Mouse (Mus musculus): ENCODE data around the gene Gsdmc4.
A peak's percentile ranks its signal among the peaks of the same experiment; 100 is the strongest.
"Not testable (repeated sequence)": the region's sequence is repeated elsewhere in the genome, so short reads cannot be mapped to it uniquely, and the experiment has no call there.

Gene Gsdmc4

DNA sequence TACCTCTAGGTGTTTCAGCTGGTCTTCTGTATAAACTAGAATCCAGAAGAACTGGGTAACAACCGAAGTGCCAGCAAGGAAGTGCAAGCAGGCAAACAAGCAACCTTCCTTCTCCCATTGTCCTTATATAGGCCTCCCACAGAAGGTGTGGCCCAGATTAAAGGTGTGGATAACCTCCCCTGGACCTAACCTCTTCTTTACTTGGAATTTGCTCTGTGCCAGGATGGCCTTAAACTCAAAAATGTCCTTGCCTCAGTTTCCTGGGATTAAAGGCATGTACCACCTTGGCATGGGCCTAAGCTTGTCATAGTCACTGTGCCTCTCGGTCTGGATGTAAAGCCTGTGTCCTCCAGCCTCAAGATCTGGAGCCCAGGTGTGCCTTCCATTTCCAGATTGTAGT lies at the start of gene Gsdmc4:
TSS of gene Gsdmc4 (minus strand) at position 101 of the 400 bp plus-strand sequence.
- not testable (repeated sequence) for DNase-seq (ENCODE audit: low spot score)

DNA sequence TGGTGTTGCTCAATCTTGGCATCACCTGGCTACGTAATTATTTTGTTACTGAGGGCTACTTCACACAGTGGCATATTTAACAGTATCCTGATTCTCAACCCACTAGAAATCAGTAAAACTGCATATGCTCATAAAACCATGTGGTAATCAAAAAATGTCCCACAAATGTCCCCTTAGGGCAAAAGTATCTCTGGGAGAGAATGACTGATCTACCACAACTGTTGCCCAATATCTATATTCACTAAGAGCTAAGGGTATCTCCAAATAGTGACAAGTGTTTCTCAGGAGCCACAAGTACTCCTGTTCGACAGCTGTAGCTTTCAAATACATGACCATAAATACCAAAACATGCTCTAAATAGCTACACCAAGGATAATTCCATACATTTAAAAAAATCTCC lies 48.4 kb upstream of the Gsdmc4 start:
- DNase-seq (ENCODE audit: low spot score) = no peak

DNA sequence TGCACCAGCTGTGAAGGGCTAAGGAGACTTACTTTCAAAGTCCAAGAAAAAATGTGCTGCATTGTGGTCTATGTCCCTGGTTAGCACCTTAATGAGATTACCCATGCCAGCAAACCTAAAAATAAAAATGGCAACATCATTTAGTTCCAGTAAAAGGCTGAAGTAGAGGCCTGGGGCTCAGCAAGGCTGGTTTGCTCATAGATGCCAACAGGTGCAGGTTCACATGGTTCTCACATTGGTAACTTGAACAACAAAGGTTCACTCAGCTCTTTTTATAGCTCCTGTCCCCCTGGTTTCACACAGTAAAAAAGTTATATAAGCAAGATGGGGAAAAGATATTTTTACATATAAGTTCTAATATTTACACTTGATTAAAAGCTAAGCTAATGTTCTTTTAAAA lies 45.5 kb upstream of the Gsdmc4 start:
- DNase-seq (ENCODE audit: low spot score) = no peak

DNA sequence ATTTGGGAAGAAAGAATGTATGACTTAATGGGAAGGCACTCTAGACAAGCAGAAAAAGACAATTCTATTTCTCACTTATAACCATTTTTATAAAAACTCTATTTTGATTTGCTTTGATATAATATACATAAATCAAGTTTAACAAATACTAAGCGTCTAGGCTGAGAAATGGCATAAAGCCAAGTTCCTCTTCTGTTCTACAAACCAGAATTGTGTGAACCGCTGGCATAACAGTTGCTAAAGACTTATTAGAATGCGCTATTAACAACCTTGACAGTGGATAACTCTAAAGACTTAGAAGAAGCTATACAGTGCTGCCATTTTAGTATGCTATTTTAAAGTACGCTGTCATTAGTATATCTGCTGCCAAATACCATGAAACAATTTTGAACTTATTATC lies 41.2 kb upstream of the Gsdmc4 start:
- DNase-seq (ENCODE audit: low spot score) = no peak

DNA sequence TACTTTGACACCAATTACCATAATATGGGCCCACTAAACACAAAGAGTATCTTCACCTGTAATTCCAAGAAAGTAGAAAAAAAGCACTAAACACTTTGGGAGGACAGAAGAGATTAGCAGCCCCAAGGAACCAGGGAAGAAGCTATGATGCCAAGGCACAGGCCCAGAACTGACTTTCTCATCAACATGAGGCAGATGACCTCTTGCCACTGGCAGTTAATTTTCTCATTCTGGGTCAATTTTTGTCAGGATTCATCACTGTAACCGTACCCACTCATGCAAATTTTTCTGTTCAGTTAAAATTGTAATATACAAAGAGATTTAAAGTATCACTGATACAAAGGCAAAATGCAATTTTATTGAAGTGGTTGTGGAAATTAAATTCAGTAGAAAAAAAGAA lies 29.1 kb upstream of the Gsdmc4 start:
- no peak for DNase-seq (ENCODE audit: low spot score)

DNA sequence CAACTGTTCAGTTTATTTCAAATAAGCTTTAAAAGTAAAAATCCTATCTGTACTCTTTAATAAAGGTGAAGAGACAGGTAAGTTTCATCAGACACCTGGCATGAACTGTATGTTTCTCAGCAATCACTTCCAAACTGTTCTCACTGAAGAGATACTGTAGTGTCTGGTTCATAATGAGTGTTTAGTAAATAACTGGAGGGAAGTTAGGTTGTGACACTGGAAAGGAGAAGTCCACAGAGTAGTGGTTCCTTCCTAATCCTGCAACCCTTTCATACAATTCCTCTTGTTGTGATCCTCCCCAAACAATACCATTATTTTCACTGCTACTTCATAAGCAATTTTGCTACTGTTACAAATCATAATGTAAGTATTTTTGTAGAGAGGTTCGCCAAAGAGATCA lies 20.6 kb upstream of the Gsdmc4 start:
- DNase-seq (ENCODE audit: low spot score) = no peak

DNA sequence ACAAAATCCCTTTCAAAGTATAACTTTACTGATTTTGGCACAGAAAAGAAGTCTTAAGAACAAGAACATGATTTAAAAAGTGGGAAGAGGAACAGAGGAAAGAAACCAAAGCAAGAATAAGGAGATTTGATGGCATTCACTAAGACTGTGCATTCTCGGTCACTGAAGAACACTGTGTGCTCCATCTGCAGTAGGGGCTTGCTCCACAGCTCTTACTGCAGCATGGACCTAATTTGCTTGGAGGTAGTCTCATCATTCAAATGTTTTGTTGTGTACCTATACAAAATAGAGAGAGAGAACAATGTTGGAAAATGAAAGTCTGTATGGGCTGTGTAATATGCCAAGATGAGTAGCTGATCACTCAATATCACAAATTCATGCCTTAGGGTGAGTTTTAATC lies 19.3 kb upstream of the Gsdmc4 start:
- no peak for DNase-seq (ENCODE audit: low spot score)

DNA sequence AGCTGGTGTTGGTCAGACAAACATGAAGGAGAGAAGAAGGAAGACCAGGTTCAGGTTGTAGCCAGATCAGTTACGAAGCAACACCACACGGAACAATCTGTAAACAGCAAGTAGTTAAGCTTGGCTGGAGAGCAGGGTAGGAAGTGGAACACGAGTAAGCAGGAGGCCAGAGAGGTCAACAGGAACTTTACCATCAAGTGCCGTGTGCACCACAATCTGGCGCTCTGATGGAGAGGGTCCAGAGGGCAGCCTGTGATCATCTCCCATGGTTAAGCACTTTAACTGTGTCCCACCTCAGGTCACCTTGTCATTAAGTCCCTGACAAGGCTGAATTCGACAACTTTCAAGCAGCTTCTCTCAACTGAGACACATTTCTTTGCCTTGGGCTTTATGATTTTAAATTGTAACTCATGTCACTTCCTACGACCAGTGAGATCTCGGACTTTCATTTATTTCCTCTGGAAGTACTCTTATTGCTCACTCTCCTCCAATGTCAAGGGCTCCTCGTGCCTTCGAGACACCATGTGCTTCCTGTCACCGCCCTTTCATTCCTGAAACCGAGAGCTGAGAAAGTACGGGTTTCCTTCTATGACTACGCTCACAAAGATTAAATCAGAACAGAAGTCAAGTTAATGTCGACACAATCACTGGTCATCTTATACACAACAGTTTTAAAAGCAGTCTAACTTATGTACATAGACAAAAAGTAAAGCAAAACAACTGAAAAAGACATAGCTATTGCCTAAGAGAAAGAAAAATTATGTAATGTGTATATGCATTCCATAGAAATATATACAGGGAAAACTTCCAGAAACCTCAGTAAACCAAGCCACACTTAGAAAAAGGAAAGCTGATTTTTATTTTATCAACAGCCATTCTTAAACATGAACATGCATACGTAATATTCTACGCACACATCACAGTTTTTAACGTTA lies 18.3 kb upstream of the Gsdmc4 start:
- DNase-seq (ENCODE audit: low spot score) = no peak

DNA sequence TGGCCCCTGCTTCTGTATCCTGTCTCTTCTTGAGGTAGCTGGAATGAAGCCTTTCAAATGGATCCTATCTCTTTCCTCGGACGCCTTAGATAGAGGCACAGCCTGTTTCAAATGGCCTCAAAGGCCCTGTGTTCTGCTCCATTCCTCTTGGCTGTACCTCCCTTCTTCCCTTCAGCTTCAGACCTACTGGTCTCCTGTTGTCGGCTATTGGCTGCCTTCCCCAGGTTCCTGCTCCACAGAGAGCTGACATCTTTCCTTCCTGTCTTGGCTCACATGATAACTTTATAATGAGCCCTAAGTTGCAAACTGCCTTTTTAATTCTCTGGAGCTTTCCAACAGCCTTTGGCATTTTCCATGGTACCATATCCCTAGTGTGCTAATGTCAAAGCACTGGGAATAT lies 14.1 kb upstream of the Gsdmc4 start:
- no peak for DNase-seq (ENCODE audit: low spot score)

DNA sequence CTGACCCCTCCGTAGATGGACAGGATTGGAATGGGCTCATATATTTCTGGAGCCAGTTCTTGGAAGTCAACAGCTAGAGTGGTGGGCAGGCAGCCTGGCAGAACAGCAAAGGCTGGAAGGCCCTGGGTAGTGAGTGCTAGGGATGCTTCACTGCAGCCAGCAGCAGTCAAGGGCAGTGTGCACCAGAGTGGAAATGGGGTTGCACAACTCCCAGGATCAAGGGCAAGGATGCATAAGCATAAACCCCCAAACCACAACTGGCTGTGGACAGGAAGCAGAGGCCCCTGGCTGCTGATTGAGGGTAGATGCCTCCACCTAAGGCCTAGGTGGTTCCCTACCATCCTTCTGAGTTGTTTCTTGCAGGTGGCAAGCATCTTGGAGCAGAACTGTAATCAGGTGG lies 12.4 kb upstream of the Gsdmc4 start:
- no peak for DNase-seq (ENCODE audit: low spot score)

DNA sequence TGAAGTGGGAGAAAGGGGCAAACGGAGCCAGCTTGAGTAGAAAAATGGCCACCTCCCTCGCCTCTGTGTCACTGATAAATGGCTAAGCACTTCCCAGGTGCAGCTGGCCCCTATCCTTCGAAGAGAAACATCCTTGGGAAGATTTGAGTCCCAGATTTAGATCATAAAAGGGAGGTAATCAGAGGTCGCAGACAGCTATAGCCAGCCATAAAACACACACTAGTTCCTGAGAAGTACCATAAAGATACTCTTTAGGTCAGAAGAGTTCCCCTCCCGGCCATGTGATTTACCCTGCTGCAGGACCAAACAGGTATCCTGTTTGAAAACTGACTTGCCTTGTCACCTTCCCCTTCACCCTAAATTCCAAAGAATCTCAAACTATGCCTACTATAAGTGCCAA lies 9.5 kb upstream of the Gsdmc4 start:
- not testable (repeated sequence) for DNase-seq (ENCODE audit: low spot score)

DNA sequence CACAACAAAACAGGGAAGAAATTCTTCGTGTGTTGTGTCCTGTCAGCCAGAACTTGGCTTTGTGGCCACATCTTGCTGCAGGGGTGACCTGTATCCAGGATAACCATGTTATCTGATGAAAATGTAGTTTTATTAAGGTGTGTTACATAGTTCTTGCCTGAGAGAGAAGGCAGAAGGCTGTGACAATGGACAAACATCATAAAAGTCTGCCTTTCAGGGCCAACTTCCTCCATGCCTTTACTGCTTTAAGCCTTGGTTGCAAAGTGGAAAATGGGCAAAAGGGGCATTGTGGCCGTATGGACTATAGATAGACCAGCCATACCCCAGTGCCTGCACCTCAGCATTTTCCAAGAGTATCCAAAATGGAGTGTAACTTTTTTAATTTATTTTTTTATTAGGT lies 7.6 kb upstream of the Gsdmc4 start:
- not testable (repeated sequence) for DNase-seq (ENCODE audit: low spot score)

DNA sequence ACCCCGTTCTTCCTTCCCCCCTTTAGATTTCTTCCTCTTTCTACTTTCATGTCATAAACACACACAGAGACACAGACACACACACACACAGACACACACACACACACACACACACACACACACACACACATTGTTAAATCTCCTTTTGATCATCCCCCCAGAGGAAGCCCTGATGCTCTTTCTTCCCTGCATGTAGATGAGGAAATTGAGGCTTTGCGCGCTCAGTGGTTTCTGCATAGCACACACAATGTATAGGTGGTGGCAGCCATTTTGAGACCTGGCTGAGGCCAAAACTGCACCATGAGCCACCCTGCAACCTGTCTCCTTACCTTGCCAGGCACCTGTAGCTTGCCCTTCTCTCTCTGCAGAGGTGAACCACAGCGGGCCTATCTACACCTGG lies 4.5 kb upstream of the Gsdmc4 start:
- not testable (repeated sequence) for DNase-seq (ENCODE audit: low spot score)

DNA sequence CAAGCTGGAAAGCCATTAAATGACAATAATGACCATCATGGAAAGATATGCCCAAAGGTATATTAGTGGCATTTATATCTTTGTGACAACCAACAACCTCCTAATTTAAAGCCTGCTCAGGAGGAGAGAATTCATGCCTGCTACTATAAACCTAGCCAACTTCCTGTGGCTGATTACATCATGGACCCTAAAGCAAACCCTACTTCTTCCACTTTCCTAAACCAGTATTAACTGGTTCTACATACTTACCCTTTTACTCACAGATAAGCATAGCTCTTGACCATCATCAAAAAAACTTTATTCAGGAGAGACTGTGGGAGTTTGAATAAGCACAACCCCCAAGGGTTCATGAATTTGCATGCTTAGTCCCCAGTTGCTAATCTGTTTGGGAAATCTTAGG lies 2.2 kb downstream of the Gsdmc4 start:
- not testable (repeated sequence) for DNase-seq (ENCODE audit: low spot score)

DNA sequence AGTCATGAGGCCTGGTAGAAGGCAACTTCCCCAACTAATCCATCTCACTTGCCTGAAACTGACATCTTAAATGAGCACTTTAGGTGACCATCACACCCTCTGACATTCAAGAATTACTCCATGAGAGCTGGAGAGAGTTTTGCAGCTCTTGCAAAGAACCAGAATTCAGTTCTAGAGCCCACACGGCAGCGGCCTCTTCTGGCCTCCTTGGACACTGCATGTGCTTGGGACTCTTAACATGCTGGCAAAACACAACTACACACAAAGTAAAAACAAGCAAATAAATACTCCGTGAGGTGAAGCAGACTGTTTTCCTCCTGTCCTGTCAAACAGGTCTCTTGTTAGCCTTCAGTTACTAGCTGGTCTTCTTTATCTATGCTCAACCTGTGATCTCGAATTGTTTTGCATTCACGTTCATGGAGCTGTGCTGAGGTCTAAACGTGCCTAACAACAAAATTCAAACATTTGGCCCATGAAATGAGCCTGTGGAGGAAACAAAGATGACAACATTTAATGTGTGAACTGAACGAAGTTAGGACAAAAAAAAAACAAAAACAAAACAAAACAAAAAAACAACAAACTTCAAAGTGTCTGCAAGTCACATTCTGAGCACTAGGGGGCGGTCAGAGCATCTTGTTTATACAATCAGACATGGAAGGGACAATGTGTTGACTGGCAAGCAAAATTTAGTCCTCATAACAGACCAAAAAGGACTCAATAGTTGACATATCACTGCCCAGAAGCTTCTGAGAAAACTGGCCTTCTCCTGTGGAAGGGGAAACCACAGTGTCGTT lies 16.3 kb downstream of the Gsdmc4 start:
- DNase-seq (ENCODE audit: low spot score) = peak; percentile 38

DNA sequence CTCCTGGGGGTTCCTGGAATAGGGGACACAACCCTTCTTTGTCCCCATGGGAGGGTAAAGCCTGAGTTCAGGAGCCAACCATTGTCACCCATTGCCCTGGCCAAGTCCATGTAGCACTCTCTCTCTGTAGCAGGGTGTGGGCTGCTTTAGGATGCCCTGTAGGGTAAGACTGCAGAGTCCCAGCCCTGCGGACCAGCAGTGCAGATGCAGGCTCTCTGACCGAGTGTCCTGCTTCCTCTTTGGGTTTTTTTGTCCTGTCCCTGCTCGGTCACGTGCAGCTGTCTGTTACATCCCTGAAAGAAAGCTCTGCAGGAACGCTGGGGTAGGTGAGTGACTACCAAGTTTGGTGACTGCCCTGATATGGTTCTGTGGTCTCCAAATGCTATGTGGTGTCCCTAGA lies 23.7 kb downstream of the Gsdmc4 start:
- not testable (repeated sequence) for DNase-seq (ENCODE audit: low spot score)

DNA sequence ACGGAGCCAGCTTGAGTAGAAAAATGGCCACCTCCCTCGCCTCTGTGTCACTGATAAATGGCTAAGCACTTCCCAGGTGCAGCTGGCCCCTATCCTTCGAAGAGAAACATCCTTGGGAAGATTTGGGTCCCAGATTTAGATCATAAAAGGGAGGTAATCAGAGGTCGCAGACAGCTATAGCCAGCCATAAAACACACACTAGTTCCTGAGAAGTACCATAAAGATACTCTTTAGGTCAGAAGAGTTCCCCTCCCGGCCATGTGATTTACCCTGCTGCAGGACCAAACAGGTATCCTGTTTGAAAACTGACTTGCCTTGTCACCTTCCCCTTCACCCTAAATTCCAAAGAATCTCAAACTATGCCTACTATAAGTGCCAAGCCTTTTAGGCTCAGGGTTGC lies 24.1 kb downstream of the Gsdmc4 start:
- DNase-seq (ENCODE audit: low spot score) = not testable (repeated sequence)

DNA sequence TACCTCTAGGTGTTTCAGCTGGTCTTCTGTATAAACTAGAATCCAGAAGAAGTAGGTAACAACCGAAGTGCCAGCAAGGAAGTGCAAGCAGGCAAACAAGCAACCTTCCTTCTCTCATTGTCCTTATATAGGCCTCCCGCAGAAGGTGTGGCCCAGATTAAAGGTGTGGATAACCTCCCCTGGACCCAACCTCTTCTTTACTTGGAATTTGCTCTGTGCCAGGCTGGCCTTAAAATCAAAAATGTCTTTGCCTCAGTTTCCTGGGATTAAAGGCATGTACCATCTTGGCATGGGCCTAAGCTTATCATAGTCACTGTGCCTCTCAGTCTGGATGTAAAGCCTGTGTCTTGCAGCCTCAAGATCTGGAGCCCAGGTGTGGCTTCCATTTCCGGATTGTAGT lies 33.6 kb downstream of the Gsdmc4 start, which contains the start of gene Gsdmc3:
TSS of gene Gsdmc3 (minus strand) at position 101 of the 400 bp plus-strand sequence.
- not testable (repeated sequence) for DNase-seq (ENCODE audit: low spot score)

DNA sequence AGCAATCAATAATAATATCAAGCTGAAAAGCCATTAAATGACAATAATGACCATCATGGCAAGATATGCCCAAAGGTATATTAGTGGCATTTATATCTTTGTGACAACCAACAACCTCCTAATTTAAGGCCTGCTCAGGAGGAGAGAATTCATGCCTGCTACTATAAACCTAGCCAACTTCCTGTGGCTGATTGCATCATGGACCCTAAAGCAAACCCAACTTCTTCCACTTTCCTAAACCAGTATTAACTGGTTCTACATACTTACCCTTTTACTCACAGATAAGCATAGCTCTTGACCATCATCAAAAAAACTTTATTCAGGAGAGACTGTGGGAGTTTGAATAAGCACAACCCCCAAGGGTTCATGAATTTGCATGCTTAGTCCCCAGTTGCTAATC lies 35.9 kb downstream of the Gsdmc4 start:
- DNase-seq (ENCODE audit: low spot score) = not testable (repeated sequence)

DNA sequence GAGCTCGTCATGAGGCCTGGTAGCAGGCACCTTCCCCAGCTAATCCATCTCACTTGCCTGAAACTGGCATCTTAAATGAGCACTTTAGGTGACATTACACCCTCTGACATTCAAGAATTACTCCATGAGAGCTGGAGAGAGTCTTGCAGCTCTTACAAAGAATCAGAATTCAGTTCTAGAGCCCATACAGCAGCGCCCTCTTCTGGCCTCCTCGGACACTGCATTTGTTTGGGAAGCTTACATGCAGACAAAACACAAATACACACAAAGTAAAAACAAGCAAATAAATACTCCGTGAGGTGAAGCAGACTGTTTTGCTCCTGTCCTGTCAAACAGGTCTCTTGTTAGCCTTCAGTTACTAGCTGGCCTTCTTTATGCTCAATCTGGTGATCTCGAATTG lies 50.1 kb downstream of the Gsdmc4 start:
- DNase-seq (ENCODE audit: low spot score) = not testable (repeated sequence)
